Mouse (Mus musculus) ovary, postnatal 14 days (tissue): ENCODE measurements around the gene Lsm3.

Experiments
- DNase-seq: peaks from one replicate; pipeline ENCODE4 v3.0.0; 2022; ENCODE audit warnings: low spot score

Lsm3 gene

DNA sequence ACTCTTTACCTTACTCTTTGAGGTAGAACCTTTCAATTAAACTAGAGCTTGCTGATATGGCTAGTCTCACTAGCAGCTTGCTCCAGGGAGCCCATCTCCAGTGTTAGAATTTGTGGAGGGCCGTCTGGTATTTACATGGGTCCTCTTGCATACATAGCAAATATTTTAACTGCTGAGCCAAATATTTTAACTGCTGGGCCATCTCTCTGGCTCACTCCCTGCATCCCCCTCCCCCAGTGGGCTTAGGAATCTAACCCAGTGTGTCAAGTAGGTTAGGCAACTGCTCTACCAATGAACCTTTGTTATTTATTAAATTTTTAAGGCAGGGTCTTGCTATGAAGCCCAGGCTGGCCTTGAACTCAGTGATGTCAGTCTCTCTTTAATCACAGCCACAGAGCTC is 42.8 kb downstream of the Lsm3 start:
- DNase-seq, result no peak

DNA sequence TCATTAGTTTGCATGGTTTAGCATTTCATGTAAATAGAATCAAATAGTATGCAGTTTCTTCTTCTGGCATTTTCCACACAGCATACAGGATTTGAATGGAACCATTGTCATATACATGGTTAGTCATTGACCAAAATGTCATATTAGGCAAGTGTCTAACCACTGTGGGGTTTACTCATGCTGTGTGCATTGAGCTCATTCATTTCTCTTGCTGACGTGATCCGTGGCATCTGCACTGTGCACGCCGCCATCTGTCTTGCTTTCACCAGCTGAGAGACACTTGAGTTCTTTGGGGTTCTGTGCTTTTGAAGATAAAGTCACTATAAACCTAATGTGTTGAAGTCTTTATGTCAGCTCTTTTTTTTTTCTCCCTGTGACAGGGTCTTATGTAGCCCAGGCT is 43.6 kb downstream of the Lsm3 start:
- no peak for DNase-seq

DNA sequence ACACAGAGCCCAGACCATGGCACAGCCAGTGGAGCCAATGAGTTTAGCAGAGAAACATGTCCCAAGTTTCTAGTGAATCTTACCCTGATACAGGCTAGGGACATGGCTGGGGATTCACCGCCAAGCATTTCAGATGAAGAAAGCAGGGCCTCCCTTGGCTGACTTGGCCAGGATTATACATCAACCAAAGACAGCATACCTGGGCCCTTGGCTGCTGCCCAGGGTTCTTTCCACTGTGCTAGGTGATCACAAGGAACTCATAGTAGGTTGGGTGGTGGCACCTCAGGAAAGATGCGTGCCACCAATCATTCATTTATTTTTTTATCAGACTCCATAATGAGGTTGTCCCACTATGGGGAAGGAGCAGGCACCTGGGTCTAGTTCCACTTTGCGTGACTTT is 44.5 kb downstream of the Lsm3 start:
- DNase-seq, result no peak

DNA sequence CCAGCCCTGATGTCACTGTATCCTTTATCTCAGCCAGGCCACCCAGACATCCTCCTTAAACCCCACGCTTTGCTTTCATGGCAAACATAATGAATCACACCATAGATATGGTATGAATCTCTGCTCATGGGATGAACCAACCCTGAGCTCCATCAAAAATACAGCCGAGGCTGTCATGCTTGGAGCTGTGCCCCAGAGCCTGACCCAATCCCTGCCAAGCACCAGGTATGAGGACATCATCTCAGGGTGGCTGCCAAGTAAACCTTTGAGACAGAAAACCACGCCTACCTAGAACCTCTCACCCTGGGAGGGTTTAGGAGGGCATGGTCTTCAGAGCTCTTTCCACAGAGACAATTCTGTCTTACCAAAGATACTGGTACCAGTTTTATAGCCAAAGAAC is 47.3 kb downstream of the Lsm3 start:
- DNase-seq, result no peak

DNA sequence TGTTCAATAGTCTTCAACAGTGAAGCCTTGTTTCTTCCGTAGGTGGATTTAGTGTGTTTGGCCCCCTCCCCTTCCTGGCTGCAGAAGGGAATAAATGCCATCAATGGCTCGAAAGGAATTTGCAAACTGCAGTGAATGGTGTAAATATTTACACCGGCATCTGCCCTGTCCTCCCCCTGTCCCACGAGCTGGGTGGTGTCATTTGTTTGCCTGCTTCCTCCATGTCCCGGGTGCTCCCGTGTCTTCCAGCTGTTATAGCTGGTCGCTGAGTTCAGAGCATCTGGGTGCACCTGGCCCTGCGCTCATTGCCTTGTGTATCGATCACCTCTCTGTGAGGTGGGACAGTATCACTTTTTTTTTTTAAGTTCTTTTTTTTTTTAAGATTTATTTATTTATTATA is 50.7 kb downstream of the Lsm3 start:
- no peak for DNase-seq
